Mouse (Mus musculus) adrenal gland, postnatal 25 days (tissue): ENCODE results near the gene Thrsp. TPM values are rescaled to one million over a fixed set of nuclear protein-coding genes. Genes with fewer than 3 reads are reported as not detected.

Source experiments
- DNase-seq: peaks from one replicate; pipeline ENCODE4 v3.0.0; 2021; ENCODE audit warnings: mixed read lengths
- total RNA-seq: library from RNA; stranded (reverse); gene quantifications from 2 replicates; pipeline ENCODE4 v1.2.3, GENCODE M21; 2021

The Thrsp gene
- total RNA-seq, 1 experiment from 2014 or later, result 613 TPM

GRCm38 (mm10) chr7:97375906-97376305 lies 41.6 kb downstream of the Thrsp start:
- DNase-seq, result no peak

- no peak for DNase-seq
Observed at GRCm38 (mm10) chr7:97375101-97375500, 42.4 kb downstream of the Thrsp start.

GRCm38 (mm10) chr7:97365887-97366286 lies 51.6 kb downstream of the Thrsp start:
- DNase-seq, result no peak

Other genes with a start within 250 kb of the Thrsp start
- 6.2 and 9.4 TPM in 2 replicates for gene Usp35, start 85.7 kb downstream of the Thrsp start, total RNA-seq
- gene Kctd21, start 85.4 kb downstream of the Thrsp start, total RNA-seq, result 9.0 and 9.1 TPM in 2 replicates
- 17.4 and 24.3 TPM in 2 replicates for gene Alg8, start 46.1 kb downstream of the Thrsp start, total RNA-seq
- 221 and 290 TPM in 2 replicates for gene Ndufc2, start 17.7 kb downstream of the Thrsp start, total RNA-seq
- 1.7 TPM in 2 replicates for gene Kctd14, start 33.6 kb upstream of the Thrsp start, total RNA-seq
- 64.7 and 65.3 TPM in 2 replicates for gene Ints4, start 63.2 kb upstream of the Thrsp start, total RNA-seq
- 32.2 and 36.8 TPM in 2 replicates for gene Aamdc, start 161.8 kb upstream of the Thrsp start, total RNA-seq
- gene Rsf1, start 162.2 kb upstream of the Thrsp start, total RNA-seq, result 30.6 and 32.0 TPM in 2 replicates